Mouse (Mus musculus): ENCODE data around the gene Igsf8. TPM values are rescaled to one million over a fixed set of nuclear protein-coding genes. Genes with fewer than 3 reads are reported as not detected.

Gene Igsf8
- polyA plus RNA-seq, 1 experiment from 2014 or later = 24.7 TPM

- Histone ChIP-seq H3K9me3 (ENCODE audit: control insufficient read depth, low read length) (no peaks in the 10 kb centered on the region), H3K27me3 (ENCODE audit: control insufficient read depth, insufficient read depth, low read length) (no peaks in the 10 kb centered on the region), H3K9ac (ENCODE audit: low read length) (peak overlapping the region; percentile 78), H3K4me1 (ENCODE audit: control insufficient read depth in 2 of 2, insufficient read depth in 2 of 2, low read length in 2 of 2) (peaks cover 55 to 57% of the 10 kb centered on the region in 2 experiments), H3K36me3 (ENCODE audit: control insufficient read depth, insufficient read depth, low read length) (peaks cover 10% of the 10 kb centered on the region), H3K4me3 (ENCODE audit: control insufficient read depth in 1 of 2, insufficient read depth in 1 of 2, low read depth in 1 of 2, low read length in 2 of 2) (peak overlapping the region; percentile 42 to 66), H3K27ac (replicated peaks in 1 of 2; ENCODE audit: control insufficient read depth in 1 of 2, insufficient read depth in 1 of 2, low read depth in 2 of 2, low read length in 2 of 2) (peak overlapping the region; percentile 86 to 93), H3K4me2 (ENCODE audit: low read length) (peak overlapping the region; percentile 75)
- ATAC-seq (ENCODE audit: insufficient number of reproducible peaks, insufficient read depth, low FRiP score, low read depth) = no peak
- 75% methylated on average over 6 of the region's 6 CpGs for WGBS
Measured at GRCm38 (mm10) chr1:172296816-172297510, 35.5 kb downstream of the Igsf8 start.

- WGBS = 7% methylated on average over 16 of the region's 16 CpGs
- Histone ChIP-seq H3K4me1 (ENCODE audit: control insufficient read depth in 2 of 2, insufficient read depth in 2 of 2, low read length in 2 of 2) (peaks cover 55 to 64% of the 10 kb centered on the region in 2 experiments), H3K27me3 (ENCODE audit: control insufficient read depth, insufficient read depth, low read length) (no peaks in the 10 kb centered on the region), H3K4me3 (ENCODE audit: control insufficient read depth in 1 of 2, insufficient read depth in 1 of 2, low read depth in 1 of 2, low read length in 2 of 2) (peak within 1 kb of the TSS; percentile 42 to 66), H3K9ac (ENCODE audit: low read length) (peak within 1 kb of the TSS; percentile 78), H3K9me3 (ENCODE audit: control insufficient read depth, low read length) (no peaks in the 10 kb centered on the region), H3K4me2 (ENCODE audit: low read length) (peak within 1 kb of the TSS; percentile 75), H3K36me3 (ENCODE audit: control insufficient read depth, insufficient read depth, low read length) (peaks cover 5% of the 10 kb centered on the region), H3K27ac (replicated peaks in 1 of 2; ENCODE audit: control insufficient read depth in 1 of 2, insufficient read depth in 1 of 2, low read depth in 2 of 2, low read length in 2 of 2) (peak within 1 kb of the TSS; percentile 86 to 93)
- peak; percentile 73 for ATAC-seq (ENCODE audit: insufficient number of reproducible peaks, insufficient read depth, low FRiP score, low read depth)
Measured at GRCm38 (mm10) chr1:172297611-172298537, 36.4 kb downstream of the Igsf8 start, which contains the start of gene Atp1a2. Atp1a2 (minus strand) TSS chr1:172298064.

- Histone ChIP-seq H3K4me1 (ENCODE audit: control insufficient read depth in 2 of 2, insufficient read depth in 2 of 2, low read length in 2 of 2) (peaks cover 56 to 68% of the 10 kb centered on the region in 2 experiments), H3K4me3 (ENCODE audit: control insufficient read depth in 1 of 2, insufficient read depth in 1 of 2, low read depth in 1 of 2, low read length in 2 of 2) (no peak overlapping the region), H3K27me3 (ENCODE audit: control insufficient read depth, insufficient read depth, low read length) (no peaks in the 10 kb centered on the region), H3K9ac (ENCODE audit: low read length) (no peak overlapping the region; the same call in 1 of the 2 replicates), H3K9me3 (ENCODE audit: control insufficient read depth, low read length) (no peaks in the 10 kb centered on the region), H3K27ac (replicated peaks in 1 of 2; ENCODE audit: control insufficient read depth in 1 of 2, insufficient read depth in 1 of 2, low read depth in 2 of 2, low read length in 2 of 2) (peak overlapping the region; percentile 34 to 67), H3K36me3 (ENCODE audit: control insufficient read depth, insufficient read depth, low read length) (no peaks in the 10 kb centered on the region), H3K4me2 (ENCODE audit: low read length) (no peak overlapping the region)
- 29% methylated on average over 7 of the region's 7 CpGs for WGBS
- no peak for ATAC-seq (ENCODE audit: insufficient number of reproducible peaks, insufficient read depth, low FRiP score, low read depth)
Measured at GRCm38 (mm10) chr1:172299528-172299927, 38.1 kb downstream of the Igsf8 start.

GRCm38 (mm10) chr1:172300247-172300646, 38.8 kb downstream of the Igsf8 start:
- Histone ChIP-seq H3K27ac (replicated peaks in 1 of 2; ENCODE audit: control insufficient read depth in 1 of 2, insufficient read depth in 1 of 2, low read depth in 2 of 2, low read length in 2 of 2) (peak overlapping the region; percentile 34 to 67), H3K36me3 (ENCODE audit: control insufficient read depth, insufficient read depth, low read length) (no peaks in the 10 kb centered on the region), H3K4me2 (ENCODE audit: low read length) (no peak overlapping the region), H3K9me3 (ENCODE audit: control insufficient read depth, low read length) (no peaks in the 10 kb centered on the region), H3K4me3 (ENCODE audit: control insufficient read depth in 1 of 2, insufficient read depth in 1 of 2, low read depth in 1 of 2, low read length in 2 of 2) (no peak overlapping the region), H3K9ac (ENCODE audit: low read length) (peak overlapping the region; percentile 18; the same call in 1 of the 2 replicates), H3K4me1 (ENCODE audit: control insufficient read depth in 2 of 2, insufficient read depth in 2 of 2, low read length in 2 of 2) (peaks cover 56 to 66% of the 10 kb centered on the region in 2 experiments), H3K27me3 (ENCODE audit: control insufficient read depth, insufficient read depth, low read length) (no peaks in the 10 kb centered on the region)
- ATAC-seq (ENCODE audit: insufficient number of reproducible peaks, insufficient read depth, low FRiP score, low read depth) = no peak
- WGBS = 35% methylated on average over 5 of the region's 5 CpGs

GRCm38 (mm10) chr1:172301180-172301579, 39.7 kb downstream of the Igsf8 start:
- 48% methylated on average over 12 of the region's 12 CpGs for WGBS
- no peak for ATAC-seq (ENCODE audit: insufficient number of reproducible peaks, insufficient read depth, low FRiP score, low read depth)
- H3K27ac ChIP-seq (replicated peaks in 1 of 2; ENCODE audit: control insufficient read depth in 1 of 2, insufficient read depth in 1 of 2, low read depth in 2 of 2, low read length in 2 of 2) = peak overlapping the region in 1 of 2 experiments; percentile 34; a peak in 2 of 4 replicates

GRCm38 (mm10) chr1:172302311-172302710, 40.9 kb downstream of the Igsf8 start:
- no peak overlapping the region for H3K4me3 ChIP-seq (ENCODE audit: control insufficient read depth in 1 of 2, insufficient read depth in 1 of 2, low read depth in 1 of 2, low read length in 2 of 2)
- 67% methylated on average over 3 of the region's 3 CpGs for WGBS
- H3K27ac ChIP-seq (replicated peaks in 1 of 2; ENCODE audit: control insufficient read depth in 1 of 2, insufficient read depth in 1 of 2, low read depth in 2 of 2, low read length in 2 of 2) = no peak overlapping the region
- no peak for ATAC-seq (ENCODE audit: insufficient number of reproducible peaks, insufficient read depth, low FRiP score, low read depth)
- H3K4me2 ChIP-seq (ENCODE audit: low read length) = no peak overlapping the region
- no peak overlapping the region for H3K9ac ChIP-seq (ENCODE audit: low read length)
- no peaks in the 10 kb centered on the region for H3K36me3 ChIP-seq (ENCODE audit: control insufficient read depth, insufficient read depth, low read length)
- H3K27me3 ChIP-seq (ENCODE audit: control insufficient read depth, insufficient read depth, low read length) = no peaks in the 10 kb centered on the region
- H3K9me3 ChIP-seq (ENCODE audit: control insufficient read depth, low read length) = no peaks in the 10 kb centered on the region
- peaks cover 37 to 46% of the 10 kb centered on the region in 2 experiments for H3K4me1 ChIP-seq (ENCODE audit: control insufficient read depth in 2 of 2, insufficient read depth in 2 of 2, low read length in 2 of 2)

More at GRCm38 (mm10) chr1:172301180-172301579, 39.7 kb downstream of the Igsf8 start:
- Histone ChIP-seq H3K4me1 (ENCODE audit: control insufficient read depth in 2 of 2, insufficient read depth in 2 of 2, low read length in 2 of 2) (peaks cover 49 to 57% of the 10 kb centered on the region in 2 experiments), H3K9me3 (ENCODE audit: control insufficient read depth, low read length) (no peaks in the 10 kb centered on the region), H3K36me3 (ENCODE audit: control insufficient read depth, insufficient read depth, low read length) (no peaks in the 10 kb centered on the region), H3K27me3 (ENCODE audit: control insufficient read depth, insufficient read depth, low read length) (no peaks in the 10 kb centered on the region), H3K9ac (ENCODE audit: low read length) (no peak overlapping the region), H3K4me2 (ENCODE audit: low read length) (no peak overlapping the region), H3K4me3 (ENCODE audit: control insufficient read depth in 1 of 2, insufficient read depth in 1 of 2, low read depth in 1 of 2, low read length in 2 of 2) (no peak overlapping the region)

- no peak overlapping the region for H3K27ac ChIP-seq (replicated peaks in 1 of 2; ENCODE audit: control insufficient read depth in 1 of 2, insufficient read depth in 1 of 2, low read depth in 2 of 2, low read length in 2 of 2)
- H3K4me3 ChIP-seq (ENCODE audit: control insufficient read depth in 1 of 2, insufficient read depth in 1 of 2, low read depth in 1 of 2, low read length in 2 of 2) = no peak overlapping the region
- H3K9ac ChIP-seq (ENCODE audit: low read length) = no peak overlapping the region
- no peak overlapping the region for H3K4me2 ChIP-seq (ENCODE audit: low read length)
- H3K4me1 ChIP-seq (ENCODE audit: control insufficient read depth in 2 of 2, insufficient read depth in 2 of 2, low read length in 2 of 2) = peaks cover 33 to 44% of the 10 kb centered on the region in 2 experiments
- no peaks in the 10 kb centered on the region for H3K9me3 ChIP-seq (ENCODE audit: control insufficient read depth, low read length)
- H3K36me3 ChIP-seq (ENCODE audit: control insufficient read depth, insufficient read depth, low read length) = no peaks in the 10 kb centered on the region
- ATAC-seq (ENCODE audit: insufficient number of reproducible peaks, insufficient read depth, low FRiP score, low read depth) = no peak
- 39% methylated on average over 6 of the region's 6 CpGs for WGBS
- no peaks in the 10 kb centered on the region for H3K27me3 ChIP-seq (ENCODE audit: control insufficient read depth, insufficient read depth, low read length)
Measured at GRCm38 (mm10) chr1:172302851-172303250, 41.4 kb downstream of the Igsf8 start.
